Mouse (Mus musculus) ES-Bruce4 (cell line): ENCODE measurements around the gene Dpf3. TPM values are rescaled to one million over a fixed set of nuclear protein-coding genes. Genes with fewer than 3 reads are reported as not detected.

Experiments used
- H3K27ac ChIP-seq: 2 replicates; pipeline ENCODE4 v1.5.1; 2012; ENCODE audit warnings: low read length, inconsistent platforms; ENCODE audit not compliant: insufficient read depth
- H3K27me3 ChIP-seq: 2 replicates; pipeline ENCODE4 v1.6.1; 2012; ENCODE audit warnings: mild to moderate bottlenecking, low read length, inconsistent platforms; ENCODE audit not compliant: control insufficient read depth, poor library complexity, insufficient read depth, severe bottlenecking
- H3K36me3 ChIP-seq: 2 replicates; pipeline ENCODE4 v1.6.1; 2012; ENCODE audit warnings: inconsistent platforms, mild to moderate bottlenecking, low read length, moderate library complexity; ENCODE audit not compliant: control insufficient read depth, poor library complexity, insufficient read depth, severe bottlenecking
- H3K4me1 ChIP-seq: one replicate; pipeline ENCODE4 v1.8.1; 2011; ENCODE audit warnings: low read length; ENCODE audit not compliant: control insufficient read depth, insufficient read depth
- H3K4me3 ChIP-seq: 2 replicates; pipeline ENCODE4 v1.5.1; 2011; ENCODE audit warnings: low read depth, mild to moderate bottlenecking, low read length
- H3K9ac ChIP-seq: 2 replicates; pipeline ENCODE4 v1.6.1; 2012; ENCODE audit warnings: low read depth, mild to moderate bottlenecking, inconsistent platforms; ENCODE audit not compliant: poor library complexity, severe bottlenecking
- H3K9me3 ChIP-seq: replicated peaks from 2 replicates; pipeline ENCODE4 v1.6.1; 2012; ENCODE audit warnings: mild to moderate bottlenecking, low read length, inconsistent platforms; ENCODE audit not compliant: control insufficient read depth, poor library complexity, insufficient read depth, severe bottlenecking
- CTCF ChIP-seq: IDR thresholded peaks from one replicate; pipeline ENCODE4 v1.8.1; 2011; ENCODE audit warnings: low read depth, low read length
- EP300 ChIP-seq: IDR thresholded peaks from 2 replicates; pipeline ENCODE4 v1.6.1; 2011; ENCODE audit warnings: low read depth, low read length; ENCODE audit not compliant: insufficient read depth
- POLR2A ChIP-seq: IDR thresholded peaks from one replicate; pipeline ENCODE4 v1.8.1; 2011; ENCODE audit warnings: low read length; ENCODE audit not compliant: insufficient read depth
- polyA plus RNA-seq: library from polyadenylated mRNA; stranded (reverse); fragments of >200 nt; gene quantifications from 2 replicates; pipeline ENCODE4 v1.2.4, GENCODE M21; 2011; ENCODE audit warnings: low read depth; ENCODE audit not compliant: missing spikeins, insufficient read depth, insufficient read length

The Dpf3 gene
- polyA plus RNA-seq, 1 experiment = not detected

GRCm38 (mm10) chr12:83424720-83425444 is 62.6 kb downstream of the Dpf3 start:
- no peaks in the 10 kb centered on the region for H3K4me1 ChIP-seq
- H3K27me3 ChIP-seq = no peaks in the 10 kb centered on the region
- H3K27ac ChIP-seq = no peak overlapping the region
- H3K9ac ChIP-seq = no peak overlapping the region
- no peaks in the 10 kb centered on the region for H3K9me3 ChIP-seq
- no peak overlapping the region for H3K4me3 ChIP-seq
- TF ChIP-seq POLR2A = no peak
- no peaks in the 10 kb centered on the region for H3K36me3 ChIP-seq

- H3K4me1 ChIP-seq = no peaks in the 10 kb centered on the region
- no peaks in the 10 kb centered on the region for H3K36me3 ChIP-seq
- no peaks in the 10 kb centered on the region for H3K27me3 ChIP-seq
- H3K4me3 ChIP-seq = no peak overlapping the region
- H3K9ac ChIP-seq = no peak overlapping the region
- H3K27ac ChIP-seq = no peak overlapping the region
- peak; percentile 26 for TF ChIP-seq CTCF
- TF ChIP-seq EP300 = no peak
- no peaks in the 10 kb centered on the region for H3K9me3 ChIP-seq
Measured at GRCm38 (mm10) chr12:83424086-83424719, 63.3 kb downstream of the Dpf3 start.

GRCm38 (mm10) chr12:83420346-83420745 is 67.2 kb downstream of the Dpf3 start:
- Histone ChIP-seq H3K27ac (no peak overlapping the region), H3K36me3 (no peaks in the 10 kb centered on the region), H3K27me3 (no peaks in the 10 kb centered on the region), H3K4me3 (no peak overlapping the region), H3K9ac (no peak overlapping the region), H3K4me1 (no peaks in the 10 kb centered on the region), H3K9me3 (no peaks in the 10 kb centered on the region)
- TF ChIP-seq POLR2A (no peak), EP300 (no peak), CTCF (no peak)

- no peak overlapping the region for H3K9ac ChIP-seq
- no peaks in the 10 kb centered on the region for H3K27me3 ChIP-seq
- no peaks in the 10 kb centered on the region for H3K36me3 ChIP-seq
- no peak overlapping the region for H3K4me3 ChIP-seq
- no peaks in the 10 kb centered on the region for H3K4me1 ChIP-seq
- H3K27ac ChIP-seq = no peak overlapping the region
- no peaks in the 10 kb centered on the region for H3K9me3 ChIP-seq
- no peak for TF ChIP-seq POLR2A
- TF ChIP-seq CTCF = no peak
- TF ChIP-seq EP300 = no peak
Measured at GRCm38 (mm10) chr12:83415207-83415606, 72.3 kb downstream of the Dpf3 start.

GRCm38 (mm10) chr12:83413684-83414083 is 73.8 kb downstream of the Dpf3 start:
- Histone ChIP-seq H3K4me1 (no peaks in the 10 kb centered on the region), H3K9ac (no peak overlapping the region), H3K27me3 (no peaks in the 10 kb centered on the region), H3K27ac (no peak overlapping the region), H3K9me3 (no peaks in the 10 kb centered on the region), H3K36me3 (no peaks in the 10 kb centered on the region), H3K4me3 (no peak overlapping the region)
- no peak for TF ChIP-seq CTCF
- no peak for TF ChIP-seq POLR2A
- no peak for TF ChIP-seq EP300

GRCm38 (mm10) chr12:83411721-83412521 is 75.6 kb downstream of the Dpf3 start:
- Histone ChIP-seq H3K36me3 (no peaks in the 10 kb centered on the region), H3K27me3 (no peaks in the 10 kb centered on the region), H3K27ac (no peak overlapping the region), H3K9ac (no peak overlapping the region), H3K4me1 (no peaks in the 10 kb centered on the region), H3K4me3 (no peak overlapping the region), H3K9me3 (no peaks in the 10 kb centered on the region)
- TF ChIP-seq CTCF (no peak), POLR2A (no peak), EP300 (no peak)
